Mouse (Mus musculus): ENCODE measurements around the gene Elk4. TPM values are rescaled to one million over a fixed set of nuclear protein-coding genes. Genes with fewer than 3 reads are reported as not detected.

Gene Elk4
- polyA plus RNA-seq, 1 experiment, result 33.1 TPM

GRCm38 (mm10) chr1:132043759-132044158 lies 36.4 kb downstream of the Elk4 start:
- WGBS, result 93% methylated on average over 4 of the region's 4 CpGs

GRCm38 (mm10) chr1:132046143-132046735 lies 38.8 kb downstream of the Elk4 start:
- no peaks in the 10 kb centered on the region for H3K36me3 ChIP-seq (ENCODE audit: control insufficient read depth, insufficient read depth, low read length)
- 15% methylated on average over 15 of the region's 15 CpGs for WGBS
- peak; percentile 30 to 65 for DNase-seq (ENCODE audit: low read depth in 1 of 2, low spot score in 2 of 2)
- TF ChIP-seq CTCF (IDR thresholded peaks at IDR 0.05; ENCODE audit: extremely low read depth, insufficient read depth, insufficient read length, insufficient replicate concordance), result peak; percentile 94
- TF ChIP-seq POLR2A (IDR thresholded peaks at IDR 0.05; ENCODE audit: low read depth, low read length), result no peak
- H3K4me3 ChIP-seq (ENCODE audit: extremely low read depth, insufficient read depth, insufficient read length), result no peak overlapping the region
- no peak overlapping the region for H3K27ac ChIP-seq (ENCODE audit: insufficient read depth, low read length)
- H3K4me1 ChIP-seq (ENCODE audit: control insufficient read depth, insufficient read depth, insufficient read length), result no peaks in the 10 kb centered on the region
- H3K27me3 ChIP-seq (ENCODE audit: control insufficient read depth, insufficient read depth, low read length), result no peaks in the 10 kb centered on the region

More at GRCm38 (mm10) chr1:132043759-132044158, 36.4 kb downstream of the Elk4 start:
- no peaks in the 10 kb centered on the region for H3K27me3 ChIP-seq (ENCODE audit: control insufficient read depth, insufficient read depth, low read length)
- TF ChIP-seq CTCF (IDR thresholded peaks at IDR 0.05; ENCODE audit: extremely low read depth, insufficient read depth, insufficient read length, insufficient replicate concordance) (no peak), POLR2A (IDR thresholded peaks at IDR 0.05; ENCODE audit: low read depth, low read length) (no peak)
- DNase-seq (ENCODE audit: low read depth in 1 of 2, low spot score in 2 of 2), result no peak
- no peak overlapping the region for H3K4me3 ChIP-seq (ENCODE audit: extremely low read depth, insufficient read depth, insufficient read length)
- no peak overlapping the region for H3K27ac ChIP-seq (ENCODE audit: insufficient read depth, low read length)
- no peaks in the 10 kb centered on the region for H3K36me3 ChIP-seq (ENCODE audit: control insufficient read depth, insufficient read depth, low read length)
- H3K4me1 ChIP-seq (ENCODE audit: control insufficient read depth, insufficient read depth, insufficient read length), result no peaks in the 10 kb centered on the region

- WGBS, result 88% methylated on average over 3 of the region's 3 CpGs
- TF ChIP-seq POLR2A (IDR thresholded peaks at IDR 0.05; ENCODE audit: low read depth, low read length), result no peak
- TF ChIP-seq CTCF (IDR thresholded peaks at IDR 0.05; ENCODE audit: extremely low read depth, insufficient read depth, insufficient read length, insufficient replicate concordance), result no peak
- no peaks in the 10 kb centered on the region for H3K36me3 ChIP-seq (ENCODE audit: control insufficient read depth, insufficient read depth, low read length)
- no peak overlapping the region for H3K27ac ChIP-seq (ENCODE audit: insufficient read depth, low read length)
- H3K27me3 ChIP-seq (ENCODE audit: control insufficient read depth, insufficient read depth, low read length), result no peaks in the 10 kb centered on the region
- no peak for DNase-seq (ENCODE audit: low read depth in 1 of 2, low spot score in 2 of 2)
- H3K4me1 ChIP-seq (ENCODE audit: control insufficient read depth, insufficient read depth, insufficient read length), result no peaks in the 10 kb centered on the region
- H3K4me3 ChIP-seq (ENCODE audit: extremely low read depth, insufficient read depth, insufficient read length), result no peak overlapping the region
Measured at GRCm38 (mm10) chr1:132051746-132052145, 44.3 kb downstream of the Elk4 start.

- TF ChIP-seq CTCF (IDR thresholded peaks at IDR 0.05; ENCODE audit: extremely low read depth, insufficient read depth, insufficient read length, insufficient replicate concordance), result no peak
- TF ChIP-seq POLR2A (IDR thresholded peaks at IDR 0.05; ENCODE audit: low read depth, low read length), result no peak
- H3K27me3 ChIP-seq (ENCODE audit: control insufficient read depth, insufficient read depth, low read length), result no peaks in the 10 kb centered on the region
- no peaks in the 10 kb centered on the region for H3K36me3 ChIP-seq (ENCODE audit: control insufficient read depth, insufficient read depth, low read length)
- H3K27ac ChIP-seq (ENCODE audit: insufficient read depth, low read length), result no peak overlapping the region
- WGBS, result 33% methylated on average over 3 of the region's 3 CpGs
- no peak for DNase-seq (ENCODE audit: low read depth in 1 of 2, low spot score in 2 of 2)
- no peak overlapping the region for H3K4me3 ChIP-seq (ENCODE audit: extremely low read depth, insufficient read depth, insufficient read length)
- H3K4me1 ChIP-seq (ENCODE audit: control insufficient read depth, insufficient read depth, insufficient read length), result no peaks in the 10 kb centered on the region
Measured at GRCm38 (mm10) chr1:132054387-132054786, 47.0 kb downstream of the Elk4 start.

- H3K36me3 ChIP-seq (ENCODE audit: control insufficient read depth, insufficient read depth, low read length), result no peaks in the 10 kb centered on the region
- H3K27ac ChIP-seq (ENCODE audit: insufficient read depth, low read length), result no peak overlapping the region
- DNase-seq (ENCODE audit: low read depth in 1 of 2, low spot score in 2 of 2), result no peak
- no peak for TF ChIP-seq POLR2A (IDR thresholded peaks at IDR 0.05; ENCODE audit: low read depth, low read length)
- no peak for TF ChIP-seq CTCF (IDR thresholded peaks at IDR 0.05; ENCODE audit: extremely low read depth, insufficient read depth, insufficient read length, insufficient replicate concordance)
- no peaks in the 10 kb centered on the region for H3K4me1 ChIP-seq (ENCODE audit: control insufficient read depth, insufficient read depth, insufficient read length)
- WGBS, result 77% methylated on average over 7 of the region's 7 CpGs
- no peaks in the 10 kb centered on the region for H3K27me3 ChIP-seq (ENCODE audit: control insufficient read depth, insufficient read depth, low read length)
- H3K4me3 ChIP-seq (ENCODE audit: extremely low read depth, insufficient read depth, insufficient read length), result no peak overlapping the region
Measured at GRCm38 (mm10) chr1:132055054-132055664, 47.8 kb downstream of the Elk4 start.

GRCm38 (mm10) chr1:132058558-132058957 lies 51.2 kb downstream of the Elk4 start:
- Histone ChIP-seq H3K27ac (ENCODE audit: insufficient read depth, low read length) (no peak overlapping the region), H3K4me1 (ENCODE audit: control insufficient read depth, insufficient read depth, insufficient read length) (no peaks in the 10 kb centered on the region), H3K27me3 (ENCODE audit: control insufficient read depth, insufficient read depth, low read length) (no peaks in the 10 kb centered on the region), H3K36me3 (ENCODE audit: control insufficient read depth, insufficient read depth, low read length) (no peaks in the 10 kb centered on the region), H3K4me3 (ENCODE audit: extremely low read depth, insufficient read depth, insufficient read length) (no peak overlapping the region)
- WGBS, result 88% methylated on average over 5 of the region's 5 CpGs
- no peak for DNase-seq (ENCODE audit: low read depth in 1 of 2, low spot score in 2 of 2)
- no peak for TF ChIP-seq POLR2A (IDR thresholded peaks at IDR 0.05; ENCODE audit: low read depth, low read length)
- TF ChIP-seq CTCF (IDR thresholded peaks at IDR 0.05; ENCODE audit: extremely low read depth, insufficient read depth, insufficient read length, insufficient replicate concordance), result no peak
